Mouse (Mus musculus) T-helper 2 cell (primary cell): ENCODE results near the gene Gpr22.

Source experiments
- in situ Hi-C: fragments of 300-600 bp; cut with MboI, MseI; formaldehyde crosslinking; loops from one replicate; pipeline ENCODE4 v1.15.1; 2025; ENCODE audit warnings: high pct_unique_total_duplicates

Gene Gpr22

DNA sequence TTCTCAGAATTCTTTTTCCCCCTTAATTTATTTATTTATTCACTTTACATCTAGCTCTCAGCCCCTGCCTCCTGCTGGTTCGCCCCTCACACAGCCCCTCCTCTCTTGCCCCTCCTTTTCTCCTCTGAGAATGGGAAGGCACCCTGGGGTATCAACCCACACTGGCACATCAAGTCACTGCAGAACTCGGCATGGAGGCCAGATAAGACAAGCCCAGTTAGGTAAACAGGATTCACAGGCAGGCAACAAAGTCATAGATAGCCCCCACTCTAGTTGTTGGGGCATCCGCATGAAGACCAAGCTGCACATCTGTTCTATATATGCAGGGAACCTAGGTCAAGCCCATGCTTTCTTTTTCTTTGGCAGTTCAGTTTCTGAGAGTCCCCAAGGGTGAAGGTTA lies 46.6 kb downstream of the Gpr22 start:
- in situ Hi-C loops = no loop called here

DNA sequence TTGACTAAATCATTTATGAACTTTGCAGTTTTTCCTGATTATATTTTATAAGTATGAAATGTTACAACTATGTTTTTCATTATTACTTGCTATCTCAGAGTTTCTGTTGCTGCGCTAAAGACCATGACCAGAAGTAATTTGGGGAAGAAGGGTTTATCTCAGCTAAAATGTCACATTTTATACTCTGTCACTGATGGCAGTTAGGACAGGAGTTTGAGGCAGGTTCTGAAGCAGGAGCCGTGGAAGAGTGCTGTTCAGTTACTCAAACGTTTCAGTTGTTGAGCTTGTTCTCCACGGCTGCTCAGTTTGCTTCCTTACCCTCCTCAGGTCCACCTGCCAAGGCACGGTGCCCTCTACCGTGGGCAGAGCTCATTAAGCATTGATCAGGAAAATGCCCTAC lies 47.7 kb downstream of the Gpr22 start:
- in situ Hi-C loops = no loop called here
